Mouse (Mus musculus) brain, embryonic 14.5 days (tissue): ENCODE data around the gene 2210016F16Rik. TPM values are rescaled to one million over a fixed set of nuclear protein-coding genes. Genes with fewer than 3 reads are reported as not detected.
"Not testable (repeated sequence)": the region's sequence is repeated elsewhere in the genome, so short reads cannot be mapped to it uniquely, and the experiment has no call there.

ENCODE experiments used
- DNase-seq: peaks from one replicate; pipeline ENCODE4 v3.0.0-alpha.2; 2011; ENCODE audit warnings: low read depth
- CTCF ChIP-seq: fragments of 200-500 bp; IDR thresholded peaks from 2 replicates; pipeline ENCODE4 v1.5.1; 2012; ENCODE audit warnings: inconsistent platforms, mild to moderate bottlenecking, moderate library complexity, borderline replicate concordance; ENCODE audit not compliant: insufficient read depth, insufficient read length; ENCODE audit errors: extremely low read depth
- POLR2A ChIP-seq: fragments of 200-500 bp; IDR thresholded peaks from 2 replicates; pipeline ENCODE4 v1.6.1; 2012; ENCODE audit warnings: mild to moderate bottlenecking, inconsistent platforms, borderline replicate concordance; ENCODE audit not compliant: poor library complexity, insufficient read depth, insufficient read length, severe bottlenecking; ENCODE audit errors: extremely low read depth
- polyA plus RNA-seq: library from polyadenylated mRNA; depleted of rRNA; stranded (reverse); fragments of >200 nt; gene quantifications from 2 replicates; pipeline ENCODE4 v1.2.3, GENCODE M21; 2012; rRNA removed

The 2210016F16Rik gene
- polyA plus RNA-seq: 14.4 and 15.3 TPM in 2 replicates

GRCm38 (mm10) chr13:58384779-58385546 lies at the start of gene 2210016F16Rik:
Gene 2210016F16Rik (minus strand): TSS chr13:58385225.
- peak; percentile 76 for DNase-seq
- TF ChIP-seq POLR2A: no peak
- TF ChIP-seq CTCF: no peak

- no peak for DNase-seq
- TF ChIP-seq POLR2A: no peak
- no peak for TF ChIP-seq CTCF
These were observed 38.1 kb upstream of the 2210016F16Rik start for GRCm38 (mm10) chr13:58423061-58423660.

- no peak for DNase-seq
- no peak for TF ChIP-seq POLR2A
- TF ChIP-seq CTCF: no peak
These were observed 37.2 kb upstream of the 2210016F16Rik start for GRCm38 (mm10) chr13:58422242-58422641.

- no peak for TF ChIP-seq POLR2A
- TF ChIP-seq CTCF: no peak
- DNase-seq: no peak
These were observed 36.0 kb upstream of the 2210016F16Rik start for GRCm38 (mm10) chr13:58421026-58421425.

- no peak for TF ChIP-seq CTCF
- no peak for DNase-seq
These were observed 34.2 kb upstream of the 2210016F16Rik start for GRCm38 (mm10) chr13:58419266-58419665.

- DNase-seq: no peak
- TF ChIP-seq CTCF (no peak), POLR2A (no peak)
These were observed 33.6 kb upstream of the 2210016F16Rik start for GRCm38 (mm10) chr13:58418656-58419055.

- no peak for TF ChIP-seq POLR2A
- no peak for DNase-seq
These were observed 30.8 kb upstream of the 2210016F16Rik start for GRCm38 (mm10) chr13:58415838-58416237.

- DNase-seq: no peak
- TF ChIP-seq CTCF: no peak
- TF ChIP-seq POLR2A: no peak
These were observed 30.3 kb upstream of the 2210016F16Rik start for GRCm38 (mm10) chr13:58415374-58415773.

- DNase-seq: no peak
- no peak for TF ChIP-seq CTCF
- no peak for TF ChIP-seq POLR2A
These were observed 26.0 kb upstream of the 2210016F16Rik start for GRCm38 (mm10) chr13:58411073-58411472.

GRCm38 (mm10) chr13:58403243-58403642 lies 18.2 kb upstream of the 2210016F16Rik start, which contains the start of gene Hnrnpk:
Gene Hnrnpk (minus strand): TSS chr13:58403343.
- not testable (repeated sequence) for DNase-seq

GRCm38 (mm10) chr13:58402744-58403110 lies 17.7 kb upstream of the 2210016F16Rik start:
- no peak for DNase-seq
- TF ChIP-seq CTCF: no peak
- TF ChIP-seq POLR2A: peak; percentile 11; the same call in 1 of the 2 replicates

GRCm38 (mm10) chr13:58402003-58402743 lies 17.1 kb upstream of the 2210016F16Rik start, which contains the start of gene Rmi1:
Gene Rmi1 (plus strand): TSS chr13:58402248.
- no peak for TF ChIP-seq CTCF
- peak; percentile 89 for TF ChIP-seq POLR2A
- DNase-seq: peak; percentile 99

GRCm38 (mm10) chr13:58401135-58402002 lies 16.3 kb upstream of the 2210016F16Rik start:
- peak; percentile 89 for DNase-seq
- TF ChIP-seq CTCF: no peak
- 0 out of 2 replicates have a peak, but pooled peaks have one; percentile 21 for TF ChIP-seq POLR2A

GRCm38 (mm10) chr13:58400576-58400975 lies 15.6 kb upstream of the 2210016F16Rik start:
- DNase-seq: no peak

More at GRCm38 (mm10) chr13:58400576-58400975, 15.6 kb upstream of the 2210016F16Rik start:
- TF ChIP-seq CTCF (no peak), POLR2A (no peak)
